Mouse (Mus musculus) liver, embryonic 16.5 days (tissue): ENCODE measurements around the gene Arhgef19. TPM values are rescaled to one million over a fixed set of nuclear protein-coding genes. Genes with fewer than 3 reads are reported as not detected.

Experiments
- ATAC-seq: fragments of 200-750 bp; cut with Nextera tagmentation; 2 replicates; pipeline ENCODE4 v1.8.0; 2017; ENCODE audit warnings: low read depth, mild to moderate bottlenecking, moderate number of reproducible peaks, moderate library complexity
- H3K27ac ChIP-seq: fragments of 300-500 bp; sonication (generic); 2 replicates; pipeline ENCODE4 v1.5.1; 2014; ENCODE audit warnings: mild to moderate bottlenecking, low read length
- H3K27me3 ChIP-seq: fragments of 300-500 bp; sonication (generic); 2 replicates; pipeline ENCODE4 v1.6.1; 2014; ENCODE audit warnings: low read depth, low read length, mixed read lengths; ENCODE audit not compliant: control insufficient read depth, insufficient read depth
- H3K36me3 ChIP-seq: fragments of 300-500 bp; sonication (generic); 2 replicates; pipeline ENCODE4 v1.6.1; 2014; ENCODE audit warnings: mild to moderate bottlenecking; ENCODE audit not compliant: control insufficient read depth, insufficient read depth
- H3K4me1 ChIP-seq: fragments of 300-500 bp; sonication (generic); 2 replicates; pipeline ENCODE4 v1.6.1; 2014; ENCODE audit warnings: low read depth, low read length, mixed read lengths; ENCODE audit not compliant: control insufficient read depth
- H3K4me2 ChIP-seq: fragments of 300-500 bp; sonication (generic); 2 replicates; pipeline ENCODE4 v1.6.1; 2014; ENCODE audit warnings: low read depth, low read length, mixed read lengths
- H3K4me3 ChIP-seq: fragments of 300-500 bp; sonication (generic); 2 replicates; pipeline ENCODE4 v1.5.1; 2014; ENCODE audit warnings: low read depth, mild to moderate bottlenecking, low read length
- H3K9ac ChIP-seq: fragments of 300-500 bp; sonication (generic); 2 replicates; pipeline ENCODE4 v1.6.1; 2014; ENCODE audit warnings: low read depth, low read length
- H3K9me3 ChIP-seq: fragments of 300-500 bp; sonication (generic); replicated peaks from 2 replicates; pipeline ENCODE4 v1.6.1; 2016; ENCODE audit warnings: low read length; ENCODE audit not compliant: control insufficient read depth
- WGBS: fragments of 180-500 bp; shearing (Covaris S2); extraction: QIAGEN DNeasy Blood & Tissue Kit; methylation state at CpG from one replicate; pipeline ENCODE4 v1.1.7; 2014; ENCODE audit not compliant: insufficient replicate concordance; 5-methylcytosine and 5-hydroxymethylcytosine counted together
- polyA plus RNA-seq: library from polyadenylated mRNA; unstranded; fragments of >200 nt; fragmentation: Nextera tagmentation; extraction: Ambion mirVana; gene quantifications from 2 replicates; pipeline ENCODE4 v1.2.1, GENCODE M21; 2015

The Arhgef19 gene
- polyA plus RNA-seq, 1 experiment from 2014 or later: 1.3 TPM

DNA sequence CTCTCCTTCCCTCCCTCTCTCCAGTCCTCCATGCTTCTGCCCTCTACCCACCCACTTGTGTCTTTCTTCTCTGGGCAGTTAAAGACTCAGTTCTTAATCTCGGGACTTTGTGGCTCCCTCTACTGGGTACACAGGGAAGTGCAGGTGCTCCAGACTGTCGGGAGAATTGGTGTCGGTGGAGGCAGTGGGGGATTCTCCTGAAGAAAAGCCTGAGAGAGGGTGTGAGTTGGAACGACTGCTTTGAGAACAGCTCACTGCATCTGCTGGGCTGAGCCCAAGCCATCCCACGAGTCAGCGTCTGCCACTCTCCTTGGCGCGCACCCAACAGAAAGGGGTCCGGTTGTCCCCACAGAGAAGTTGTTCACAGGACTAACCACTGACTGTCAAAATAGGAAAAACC lies 28.5 kb downstream of the Arhgef19 start:
- H3K4me3 ChIP-seq: no peak overlapping the region
- no peak overlapping the region for H3K9ac ChIP-seq
- no peak overlapping the region for H3K4me2 ChIP-seq
- no peaks in the 10 kb centered on the region for H3K4me1 ChIP-seq
- ATAC-seq: no peak
- no peak overlapping the region for H3K27ac ChIP-seq
- no peaks in the 10 kb centered on the region for H3K9me3 ChIP-seq
- WGBS: 39% methylated on average over 9 of the region's 9 CpGs
- H3K36me3 ChIP-seq: no peaks in the 10 kb centered on the region
- H3K27me3 ChIP-seq: no peaks in the 10 kb centered on the region

DNA sequence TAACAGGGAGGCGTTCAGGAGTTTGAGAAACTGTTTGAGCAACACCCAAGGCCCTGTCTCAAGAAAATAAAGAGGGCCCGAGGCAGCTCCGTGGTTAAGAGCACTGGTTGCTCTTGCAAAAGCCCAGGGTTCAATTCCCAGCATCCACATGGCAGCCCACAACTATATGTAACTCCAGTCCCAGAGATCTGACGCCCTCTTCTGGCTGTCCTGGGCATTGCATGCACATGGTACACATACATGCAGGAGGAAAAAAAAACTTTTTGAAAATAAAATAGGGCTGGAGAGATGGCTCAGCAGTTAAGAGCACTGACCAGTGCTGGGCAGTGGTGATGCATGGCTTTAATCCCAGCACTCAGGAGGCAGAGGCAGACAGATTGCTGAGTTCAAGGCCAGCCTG lies 29.1 kb downstream of the Arhgef19 start:
- H3K4me2 ChIP-seq: no peak overlapping the region

DNA sequence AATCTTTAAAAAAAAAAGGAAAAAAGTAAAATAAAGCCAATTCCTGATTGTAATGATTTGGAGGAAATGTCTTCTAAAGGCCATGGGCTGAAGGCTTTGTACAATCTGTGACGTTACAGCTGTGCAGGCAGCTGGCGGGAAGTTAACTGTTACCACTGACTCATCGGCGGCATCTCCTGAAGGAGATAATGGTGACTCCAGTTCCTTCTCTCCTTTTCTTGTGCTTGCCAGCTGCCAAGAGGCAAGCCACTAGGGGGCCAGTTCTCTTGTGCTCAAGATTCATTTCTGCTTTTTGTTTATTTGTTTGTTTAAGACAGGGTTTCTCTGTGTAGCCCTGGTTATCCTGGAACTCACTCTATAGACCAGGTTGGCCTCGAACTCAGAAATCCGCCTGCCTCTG lies 29.8 kb downstream of the Arhgef19 start:
- Histone ChIP-seq H3K27ac (no peak overlapping the region), H3K27me3 (no peaks in the 10 kb centered on the region), H3K4me2 (no peak overlapping the region), H3K4me1 (no peaks in the 10 kb centered on the region), H3K36me3 (no peaks in the 10 kb centered on the region), H3K9me3 (no peaks in the 10 kb centered on the region), H3K9ac (no peak overlapping the region), H3K4me3 (no peak overlapping the region)
- 36% methylated on average over 6 of the region's 6 CpGs for WGBS
- no peak for ATAC-seq

More for the DNA sequence above, 29.1 kb downstream of the Arhgef19 start:
- ATAC-seq: no peak
- Histone ChIP-seq H3K4me1 (no peaks in the 10 kb centered on the region), H3K9me3 (no peaks in the 10 kb centered on the region), H3K27ac (no peak overlapping the region), H3K4me3 (no peak overlapping the region), H3K36me3 (no peaks in the 10 kb centered on the region), H3K27me3 (no peaks in the 10 kb centered on the region), H3K9ac (no peak overlapping the region)
- WGBS: 43% methylated on average over 4 of the region's 4 CpGs

DNA sequence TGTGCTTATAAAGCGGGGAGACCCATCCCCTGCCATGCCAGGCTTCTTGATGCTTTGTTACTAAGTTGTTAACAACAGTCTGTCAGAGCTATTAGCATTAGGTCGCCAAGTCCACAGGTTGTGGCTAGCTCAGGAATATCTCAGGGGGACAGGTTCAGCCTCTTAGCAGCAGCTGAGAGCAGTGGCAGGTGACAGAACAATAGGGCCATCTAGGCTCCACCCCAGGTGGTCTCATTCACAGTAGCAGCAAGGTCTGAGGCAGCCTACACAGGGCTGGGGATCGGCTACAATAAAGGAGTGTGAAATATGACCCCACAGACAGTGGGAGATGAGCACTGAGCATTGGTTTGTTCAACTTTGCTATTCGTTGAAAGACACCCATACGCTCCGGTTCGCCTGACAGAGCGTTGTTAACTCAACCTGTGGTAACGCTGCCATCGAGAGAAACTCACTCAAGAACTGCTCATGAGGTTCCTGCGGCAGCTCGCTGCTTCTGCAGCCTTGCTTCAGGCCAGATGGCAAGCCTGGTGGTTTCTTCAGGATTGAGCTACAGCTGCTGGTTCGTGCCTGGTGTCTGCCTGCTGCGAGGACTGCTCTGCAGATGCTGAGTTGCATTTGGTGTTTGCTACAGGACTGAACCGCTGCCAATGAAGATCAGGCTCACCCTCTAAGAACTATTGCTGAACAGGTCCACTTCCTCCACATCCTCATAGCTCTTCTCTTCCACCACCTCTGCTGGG lies 31.1 kb downstream of the Arhgef19 start:
- no peak overlapping the region for H3K27ac ChIP-seq
- H3K4me1 ChIP-seq: no peaks in the 10 kb centered on the region
- no peak for ATAC-seq
- no peaks in the 10 kb centered on the region for H3K27me3 ChIP-seq
- H3K9me3 ChIP-seq: no peaks in the 10 kb centered on the region
- no peaks in the 10 kb centered on the region for H3K36me3 ChIP-seq
- no peak overlapping the region for H3K9ac ChIP-seq
- H3K4me2 ChIP-seq: no peak overlapping the region
- H3K4me3 ChIP-seq: no peak overlapping the region
- 64% methylated on average over 15 of the region's 15 CpGs for WGBS

DNA sequence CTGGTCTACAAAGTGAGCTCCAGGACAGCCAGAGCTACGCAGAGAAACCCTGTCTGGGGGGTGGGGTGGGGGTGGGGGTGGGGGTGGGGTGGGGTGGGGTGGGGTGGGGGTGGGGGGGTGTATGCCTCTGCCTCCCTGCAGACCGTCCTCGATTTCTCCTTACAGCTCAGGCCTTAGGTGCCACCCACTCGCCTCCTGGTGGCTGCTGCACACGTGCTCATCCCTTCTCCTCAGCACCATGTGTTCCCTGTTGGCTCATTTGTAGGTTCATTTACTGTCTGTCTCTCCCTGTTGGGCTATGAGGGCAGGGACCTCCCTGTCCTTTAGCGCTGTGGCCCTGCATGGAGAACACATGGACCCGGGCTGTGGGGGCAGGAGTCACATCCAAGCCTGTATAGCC lies 31.9 kb downstream of the Arhgef19 start:
- H3K27ac ChIP-seq: no peak overlapping the region

DNA sequence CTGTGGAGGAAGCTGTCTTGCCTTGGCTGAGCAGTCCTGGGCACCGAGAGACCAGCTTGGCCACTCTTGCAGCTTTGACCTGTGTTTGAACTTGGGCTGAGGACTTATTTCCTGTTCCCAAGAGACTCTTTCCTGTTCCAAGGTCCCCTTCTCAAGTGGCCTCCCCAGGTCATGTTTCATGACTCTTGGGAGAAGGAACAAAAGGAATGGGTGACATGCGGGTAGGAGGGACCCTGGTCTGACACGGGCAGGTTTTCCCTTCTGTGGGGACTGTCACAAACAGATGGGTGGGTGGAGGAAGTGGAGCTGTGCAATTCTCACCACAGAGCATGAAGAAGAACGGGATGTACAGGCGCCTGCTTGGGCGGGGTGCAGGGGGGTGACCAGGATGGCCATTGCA lies 32.4 kb downstream of the Arhgef19 start:
- no peaks in the 10 kb centered on the region for H3K27me3 ChIP-seq
- WGBS: 26% methylated on average over 6 of the region's 6 CpGs
- H3K9me3 ChIP-seq: no peaks in the 10 kb centered on the region
- no peaks in the 10 kb centered on the region for H3K4me1 ChIP-seq
- H3K36me3 ChIP-seq: no peaks in the 10 kb centered on the region
- H3K4me3 ChIP-seq: no peak overlapping the region
- ATAC-seq: peak; percentile 11; the same call in 1 of the 2 replicates
- no peak overlapping the region for H3K9ac ChIP-seq
- no peak overlapping the region for H3K27ac ChIP-seq
- no peak overlapping the region for H3K4me2 ChIP-seq

More for the DNA sequence above, 31.9 kb downstream of the Arhgef19 start:
- H3K9me3 ChIP-seq: no peaks in the 10 kb centered on the region
- no peaks in the 10 kb centered on the region for H3K36me3 ChIP-seq
- H3K4me2 ChIP-seq: no peak overlapping the region
- H3K27me3 ChIP-seq: no peaks in the 10 kb centered on the region
- no peaks in the 10 kb centered on the region for H3K4me1 ChIP-seq
- WGBS: 57% methylated on average over 5 of the region's 7 CpGs
- ATAC-seq: no peak
- no peak overlapping the region for H3K9ac ChIP-seq
- H3K4me3 ChIP-seq: no peak overlapping the region

DNA sequence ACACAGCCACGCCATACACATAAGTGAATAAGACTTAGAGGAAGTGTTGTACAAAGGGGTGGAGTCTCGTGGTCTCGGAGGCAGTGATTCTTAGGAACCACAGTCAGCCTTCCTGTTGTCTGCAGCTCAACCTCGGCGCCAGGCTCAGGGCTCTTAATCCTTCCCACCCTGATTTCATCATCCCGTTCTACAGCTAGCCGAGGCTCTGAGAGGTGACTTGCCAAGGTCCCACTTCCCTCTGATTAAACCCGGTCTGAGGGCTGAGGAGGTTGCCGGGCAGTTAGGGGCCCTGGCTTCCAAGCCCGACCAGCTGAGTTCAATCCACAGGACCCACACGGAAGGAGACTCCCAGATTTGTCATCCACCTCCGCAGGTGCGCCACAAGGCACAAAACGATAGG lies 33.6 kb downstream of the Arhgef19 start:
- Histone ChIP-seq H3K9me3 (no peaks in the 10 kb centered on the region), H3K4me2 (peak overlapping the region; percentile 12; the same call in 1 of the 2 replicates), H3K36me3 (no peaks in the 10 kb centered on the region), H3K9ac (no peak overlapping the region), H3K4me1 (peaks cover 5% of the 10 kb centered on the region), H3K27me3 (no peaks in the 10 kb centered on the region), H3K27ac (0 out of 2 replicates have a peak overlapping the region, but pooled peaks have one; percentile 50), H3K4me3 (0 out of 2 replicates have a peak overlapping the region, but pooled peaks have one; percentile 5)
- 8% methylated on average over 14 of the region's 14 CpGs for WGBS
- ATAC-seq: peak; percentile 32; the same call in 1 of the 2 replicates

DNA sequence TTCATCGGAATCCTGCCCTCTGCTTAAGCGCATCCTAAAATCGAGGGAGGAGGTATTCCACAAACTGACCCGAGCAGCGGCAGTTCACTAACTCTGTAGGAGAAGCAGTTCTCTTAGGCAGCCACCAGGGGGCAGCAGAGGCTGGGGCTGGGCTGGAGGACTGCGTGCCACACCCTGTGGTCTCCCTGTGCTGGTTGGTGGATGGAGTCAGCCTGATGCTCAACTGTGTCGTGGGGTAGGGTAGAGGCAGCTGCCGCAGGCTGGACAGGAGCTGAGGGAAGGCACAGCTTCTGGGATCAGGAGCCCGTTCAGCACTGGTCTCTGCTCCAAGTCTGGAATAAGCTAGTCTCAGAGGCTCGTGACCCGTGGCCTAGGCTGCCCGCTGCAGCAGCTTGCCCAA lies 34.0 kb downstream of the Arhgef19 start:
- H3K9ac ChIP-seq: no peak overlapping the region
- 0 out of 2 replicates have a peak overlapping the region, but pooled peaks have one; percentile 50 for H3K27ac ChIP-seq
- WGBS: 19% methylated on average over 12 of the region's 12 CpGs
- H3K4me2 ChIP-seq: peak overlapping the region; percentile 12; the same call in 1 of the 2 replicates
- H3K9me3 ChIP-seq: no peaks in the 10 kb centered on the region
- peaks cover 10% of the 10 kb centered on the region for H3K4me1 ChIP-seq
- H3K4me3 ChIP-seq: no peak overlapping the region
- no peaks in the 10 kb centered on the region for H3K36me3 ChIP-seq
- peak; percentile 58 for ATAC-seq
- no peaks in the 10 kb centered on the region for H3K27me3 ChIP-seq

DNA sequence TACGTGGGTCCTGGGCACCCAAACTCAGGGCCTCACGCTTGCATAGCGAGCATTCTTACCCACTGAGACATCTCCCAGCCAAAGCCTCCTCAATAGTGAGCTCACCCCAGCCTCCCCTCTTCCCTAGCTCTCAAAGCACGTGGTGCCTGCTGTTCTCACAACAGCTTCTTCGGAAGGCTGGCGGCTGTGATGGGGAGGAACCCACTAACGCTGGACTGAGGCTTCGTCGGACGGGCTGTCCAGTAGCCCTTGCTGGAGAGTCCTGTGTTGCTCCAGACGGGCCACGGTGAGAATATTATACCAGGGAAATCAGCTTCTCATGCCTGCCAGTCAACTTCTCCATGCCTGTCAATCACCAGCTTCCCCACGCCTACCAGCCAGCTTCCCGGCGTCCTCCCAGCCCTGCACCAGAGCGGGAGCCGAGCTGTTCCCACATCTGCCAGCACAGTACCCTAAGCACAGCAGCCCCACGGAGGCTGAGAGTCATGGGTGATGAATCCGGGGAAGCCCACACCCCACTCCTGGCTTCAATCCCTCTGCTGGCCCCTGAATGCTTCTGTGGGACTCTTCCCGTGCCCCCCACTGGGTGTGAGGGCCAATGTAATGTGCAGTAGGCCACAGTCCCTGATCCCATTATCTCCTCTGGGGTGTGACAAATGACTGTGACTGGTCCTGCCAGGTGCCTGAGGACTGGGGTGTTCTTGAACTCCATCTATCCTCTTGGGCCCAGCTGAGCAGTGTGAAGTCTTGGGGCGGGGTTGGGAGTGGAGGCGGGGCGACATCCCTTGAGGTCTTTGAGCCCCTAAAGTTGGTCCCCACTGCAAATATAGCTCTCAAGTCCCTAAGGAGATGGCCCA lies 35.4 kb downstream of the Arhgef19 start:
- Histone ChIP-seq H3K36me3 (no peaks in the 10 kb centered on the region), H3K4me3 (no peak overlapping the region), H3K9ac (no peak overlapping the region), H3K4me2 (no peak overlapping the region), H3K4me1 (peaks cover 10% of the 10 kb centered on the region), H3K9me3 (no peaks in the 10 kb centered on the region), H3K27me3 (no peaks in the 10 kb centered on the region), H3K27ac (no peak overlapping the region)
- no peak for ATAC-seq
- 50% methylated on average over 23 of the region's 23 CpGs for WGBS
